Mouse (Mus musculus): ENCODE data around the gene Gpr27.

DNA sequence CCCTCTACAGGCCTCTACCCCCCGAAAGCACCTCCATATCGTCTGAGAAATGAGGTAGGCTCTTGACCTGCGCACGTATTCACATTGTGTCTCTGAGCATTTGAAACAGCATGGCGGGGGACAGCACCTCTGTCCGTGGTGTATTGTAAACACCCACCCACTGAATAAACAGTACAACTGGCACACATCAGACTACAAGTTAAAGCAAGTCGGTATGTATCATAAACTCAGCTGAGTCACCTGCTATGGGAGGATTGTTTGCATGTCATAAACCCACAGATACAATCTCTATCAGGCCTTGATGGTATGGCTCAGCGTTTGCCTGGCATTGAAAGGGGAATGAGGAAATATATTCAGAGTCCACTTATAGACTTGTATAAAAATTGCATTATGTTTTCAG is 15.2 kb upstream of the Gpr27 start:
- TF ChIP-seq POLR2A (IDR thresholded peaks at IDR 0.05; ENCODE audit: low read depth, low read length) (no peak), ELF1 (IDR thresholded peaks at IDR 0.05; ENCODE audit: low read depth, low read length) (no peak)

All from CH12.LX (cell line).